In the genomic region with DNA sequence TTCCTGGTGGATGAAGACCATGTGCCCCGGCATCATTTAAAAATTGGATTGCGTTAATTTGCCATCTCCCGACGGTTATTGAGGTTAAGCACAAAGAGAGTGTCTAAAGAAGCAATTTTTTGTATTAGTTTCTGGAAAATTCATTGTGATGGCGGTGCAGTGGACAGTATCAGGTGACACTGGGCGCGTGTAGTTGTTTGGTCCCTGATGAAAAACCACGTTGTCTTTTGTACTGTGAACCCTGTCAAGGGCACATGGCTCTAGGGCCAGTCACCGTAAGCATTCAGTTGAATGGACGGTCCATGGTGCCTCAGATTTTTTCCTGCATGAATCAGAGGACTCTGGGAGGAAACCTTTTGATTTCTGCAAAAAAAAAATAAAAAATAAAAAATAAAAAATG, we compare ENCODE assay signal across 8 mouse cellular contexts. TPM values are rescaled to one million over a fixed set of nuclear protein-coding genes. Genes with fewer than 3 reads are reported as not detected.
A peak's percentile ranks its signal among the peaks of the same experiment; 100 is the strongest.
DNase-seq lines count a peak whose midpoint lies in the region; ATAC-seq and TF ChIP-seq lines count a peak whose summit lies in the region.

No protein-coding gene starts in this region.

- H3K4me2 ChIP-seq in neural tube, embryonic 11.5 days (ENCODE audit: low read depth): peak overlapping the region; percentile 58
- peak overlapping the region; percentile 80 for H3K4me2 ChIP-seq in limb, embryonic 15.5 days
- H3K4me2 ChIP-seq in stomach, postnatal 0 days (replicated peaks; ENCODE audit: low read depth): peak overlapping the region; percentile 79

- H3K36me3 ChIP-seq in neural tube, embryonic 11.5 days (ENCODE audit: control insufficient read depth, insufficient read depth, low read length): no peaks in the 10 kb centered on the region
- no peaks in the 10 kb centered on the region for H3K36me3 ChIP-seq in limb, embryonic 15.5 days
- no peaks in the 10 kb centered on the region for H3K36me3 ChIP-seq in stomach, postnatal 0 days (ENCODE audit: control insufficient read depth, insufficient read depth, low read length)

- H3K27ac ChIP-seq in neural tube, embryonic 11.5 days (ENCODE audit: low read depth, low read length): peak overlapping the region; percentile 90
- peak overlapping the region; percentile 96 for H3K27ac ChIP-seq in limb, embryonic 15.5 days
- no peak overlapping the region for H3K27ac ChIP-seq in stomach, postnatal 0 days (replicated peaks)

- 0 out of 2 replicates have a peak, but pooled peaks have one; percentile 11 for ATAC-seq in neural tube, embryonic 11.5 days (ENCODE audit: insufficient read depth, low FRiP score, low TSS enrichment)
- ATAC-seq in limb, embryonic 15.5 days (ENCODE audit: insufficient number of reproducible peaks, low FRiP score, low TSS enrichment, low read depth): no peak
- ATAC-seq in stomach, postnatal 0 days (ENCODE audit: low FRiP score, low TSS enrichment): no peak

- TF ChIP-seq EP300 in stomach, postnatal 0 days (optimal IDR thresholded peaks at IDR 0.05): no peak

- peak overlapping the region; percentile 99 for H3K9ac ChIP-seq in neural tube, embryonic 11.5 days (ENCODE audit: low read length)
- peak overlapping the region; percentile 83 for H3K9ac ChIP-seq in limb, embryonic 15.5 days
- peak overlapping the region; percentile 90; the same call in 1 of the 2 replicates for H3K9ac ChIP-seq in stomach, postnatal 0 days (ENCODE audit: low read length)

- peaks cover 2% of the 10 kb centered on the region; the same call in 1 of the 2 replicates for H3K4me1 ChIP-seq in neural tube, embryonic 11.5 days (ENCODE audit: control insufficient read depth, insufficient read depth, low read length)
- peaks cover 18% of the 10 kb centered on the region for H3K4me1 ChIP-seq in limb, embryonic 15.5 days
- H3K4me1 ChIP-seq in stomach, postnatal 0 days (replicated peaks; ENCODE audit: control insufficient read depth, insufficient read depth): no peaks in the 10 kb centered on the region

- peak overlapping the region; percentile 61 for H3K4me3 ChIP-seq in neural tube, embryonic 11.5 days (ENCODE audit: low read depth, low read length)
- H3K4me3 ChIP-seq in limb, embryonic 15.5 days: peak overlapping the region; percentile 75
- H3K4me3 ChIP-seq in stomach, postnatal 0 days (ENCODE audit: low read depth, low read length): peak overlapping the region; percentile 84

- 14% methylated on average over 10 of the region's 10 CpGs for WGBS in neural tube, embryonic 11.5 days
- 18% methylated on average over 10 of the region's 10 CpGs for WGBS in limb, embryonic 15.5 days
- WGBS in stomach, postnatal 0 days: 30% methylated on average over 10 of the region's 10 CpGs

- H3K9me3 ChIP-seq in neural tube, embryonic 11.5 days (ENCODE audit: control insufficient read depth, low read length): no peaks in the 10 kb centered on the region
- H3K9me3 ChIP-seq in limb, embryonic 15.5 days: no peaks in the 10 kb centered on the region
- no peaks in the 10 kb centered on the region for H3K9me3 ChIP-seq in stomach, postnatal 0 days (ENCODE audit: control insufficient read depth, low read length)

- peak; percentile 55 for DNase-seq in embryo, embryonic 10 days (ENCODE audit: low spot score)
- no peak for DNase-seq in embryo, embryonic 9.5 days (ENCODE audit: extremely low spot score)
- DNase-seq in neural tube, embryonic 11.5 days (ENCODE audit: low spot score): no peak
- no peak for DNase-seq in neural tube, embryonic 10.5 days (ENCODE audit: extremely low spot score, low spot score)
- no peak for DNase-seq in stomach, postnatal 0 days (ENCODE audit: low spot score)
- DNase-seq in frontal cortex, postnatal 14 days (ENCODE audit: low spot score in 2 of 2): no peak
- no peak for DNase-seq in left cerebral cortex, adult 9 months (ENCODE audit: low spot score in 2 of 2)

- no peaks in the 10 kb centered on the region for H3K27me3 ChIP-seq in neural tube, embryonic 11.5 days (ENCODE audit: control insufficient read depth, insufficient read depth, low read length)
- H3K27me3 ChIP-seq in limb, embryonic 15.5 days: no peaks in the 10 kb centered on the region
- no peaks in the 10 kb centered on the region for H3K27me3 ChIP-seq in stomach, postnatal 0 days (ENCODE audit: control insufficient read depth, insufficient read depth, low read length)

- TF ChIP-seq CTCF in stomach, postnatal 0 days (IDR thresholded peaks at IDR 0.05; ENCODE audit: low read depth): no peak

RNA-seq across cellular contexts. Expression of gene H2afy2, which starts 0.5 kb away (rescaled TPM):
- 246 and 247 TPM in 2 replicates for polyA plus RNA-seq in neural tube, embryonic 11.5 days (2014; fragmentation: Nextera tagmentation; extraction: Ambion mirVana)
- polyA plus RNA-seq in limb, embryonic 15.5 days (2015; fragmentation: Nextera tagmentation; extraction: Ambion mirVana): 127 and 144 TPM in 2 replicates
- polyA plus RNA-seq in stomach, postnatal 0 days (2015; fragmentation: Nextera tagmentation; extraction: Ambion mirVana): 26.0 and 28.7 TPM in 2 replicates
